Mouse (Mus musculus): Measurements from ENCODE around the gene Dennd1a.

Dennd1a gene

DNA sequence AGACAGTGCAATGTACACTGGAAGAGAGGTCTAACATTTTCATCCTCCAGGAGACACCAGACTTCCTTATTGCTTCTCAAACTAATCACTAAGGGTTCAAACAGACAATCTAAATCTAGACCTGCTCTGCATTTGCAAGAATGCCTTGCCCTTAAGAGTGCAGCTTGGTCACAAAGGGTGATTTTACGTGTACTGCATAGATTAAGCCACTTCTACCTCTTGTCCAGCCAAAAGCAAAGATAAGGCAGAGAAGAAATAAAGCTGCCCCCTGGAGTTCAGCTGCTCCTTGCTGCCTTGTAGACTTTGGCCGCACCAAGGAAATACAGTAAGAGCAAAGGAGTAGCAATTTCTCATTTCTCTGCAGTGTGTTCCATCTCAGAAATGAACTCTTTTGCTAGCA, 172.2 kb downstream of the Dennd1a start:
- DNase-seq (ENCODE audit: low read depth, low spot score) = no peak

DNA sequence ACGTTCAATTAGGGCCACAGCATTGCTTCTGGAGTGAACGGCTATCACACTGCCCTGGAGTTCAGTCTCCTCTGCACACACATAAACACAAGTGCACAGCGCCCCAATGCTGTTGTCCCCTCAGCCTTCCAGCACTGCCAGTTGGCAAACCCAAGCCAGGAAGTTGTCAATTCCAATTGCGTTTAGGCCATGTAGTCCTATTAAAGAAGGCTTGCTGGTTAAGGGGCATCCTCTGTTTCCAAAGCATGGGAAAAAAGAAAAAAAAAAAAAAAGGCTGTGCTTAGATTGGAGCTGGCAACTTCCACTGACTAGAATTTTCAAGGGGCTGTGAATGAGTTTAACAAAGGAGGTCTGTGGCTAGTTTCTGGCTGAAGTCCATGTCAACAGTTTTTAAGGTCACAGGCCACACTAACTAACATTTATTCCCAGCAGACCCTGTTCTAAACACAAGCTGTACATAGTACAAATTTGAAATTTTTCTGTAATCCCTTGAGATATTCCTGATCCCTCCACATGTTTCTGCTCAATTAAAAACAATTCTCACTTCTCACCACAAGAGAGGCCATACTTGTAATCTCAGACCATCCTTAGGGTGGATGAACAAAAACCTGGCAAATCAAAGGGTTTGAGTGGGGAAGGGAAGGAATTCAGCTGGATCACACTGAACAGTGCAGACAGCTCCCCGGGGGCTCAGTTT, 175.4 kb downstream of the Dennd1a start:
- DNase-seq (ENCODE audit: low read depth, low spot score) = no peak

DNA sequence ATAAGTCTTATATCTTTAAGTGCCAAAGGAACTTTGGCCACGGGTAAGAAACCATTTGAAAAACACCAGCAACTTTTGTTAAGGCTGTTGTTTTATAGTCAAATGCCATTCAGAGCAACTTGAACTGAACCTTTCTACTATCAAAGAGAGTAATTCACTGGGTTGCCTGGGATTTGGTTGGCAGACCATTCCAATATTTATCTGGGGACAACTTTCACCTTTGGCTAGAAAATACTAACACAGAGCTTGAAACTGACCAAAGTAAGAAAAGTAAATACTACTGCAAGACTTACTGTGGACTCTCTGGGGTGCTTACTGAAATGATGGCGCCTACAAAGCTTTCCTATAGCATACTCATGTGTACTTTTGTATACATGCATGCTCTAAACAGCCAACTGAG, 178.6 kb downstream of the Dennd1a start:
- DNase-seq (ENCODE audit: low read depth, low spot score) = no peak

DNA sequence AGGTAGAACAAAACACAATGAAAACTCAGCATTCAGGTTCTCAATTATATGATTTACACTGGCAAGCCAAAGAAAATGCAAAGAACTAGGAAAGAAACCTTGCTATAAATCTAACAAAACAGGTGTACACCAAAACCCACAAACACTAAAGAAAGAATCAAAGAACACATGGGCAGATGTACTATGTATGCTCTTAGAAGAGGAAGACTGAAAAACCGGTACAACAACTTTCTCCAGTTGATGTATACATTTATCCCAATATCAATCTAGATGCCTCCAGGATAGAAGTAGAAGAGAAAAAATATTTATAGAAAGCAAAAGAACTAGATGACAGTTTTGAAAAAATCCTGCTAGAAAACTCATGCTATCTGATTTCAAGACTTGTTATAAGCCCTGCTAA, 184.5 kb downstream of the Dennd1a start:
- no peak for DNase-seq (ENCODE audit: low read depth, low spot score)

DNA sequence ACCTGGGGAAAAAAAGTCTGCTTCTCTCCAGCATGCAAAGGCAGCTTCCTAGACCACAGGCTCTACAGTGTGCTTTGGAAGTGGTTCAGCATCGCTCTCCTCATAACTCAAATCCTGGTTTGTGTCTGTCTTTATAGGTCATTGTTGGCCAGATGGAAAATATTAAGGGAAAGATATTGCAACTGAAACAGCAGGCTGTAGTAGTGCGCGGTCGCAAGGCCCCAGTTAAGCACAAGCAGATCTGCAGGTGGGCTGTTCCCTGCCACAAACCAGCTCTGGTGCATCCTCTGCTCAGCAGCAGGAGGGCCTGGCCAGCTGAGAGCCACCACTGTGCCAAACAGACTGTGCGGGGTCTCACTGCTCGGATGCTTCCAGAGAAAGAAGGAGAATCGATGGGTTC, 186.9 kb downstream of the Dennd1a start:
- no peak for DNase-seq (ENCODE audit: low read depth, low spot score)

DNA sequence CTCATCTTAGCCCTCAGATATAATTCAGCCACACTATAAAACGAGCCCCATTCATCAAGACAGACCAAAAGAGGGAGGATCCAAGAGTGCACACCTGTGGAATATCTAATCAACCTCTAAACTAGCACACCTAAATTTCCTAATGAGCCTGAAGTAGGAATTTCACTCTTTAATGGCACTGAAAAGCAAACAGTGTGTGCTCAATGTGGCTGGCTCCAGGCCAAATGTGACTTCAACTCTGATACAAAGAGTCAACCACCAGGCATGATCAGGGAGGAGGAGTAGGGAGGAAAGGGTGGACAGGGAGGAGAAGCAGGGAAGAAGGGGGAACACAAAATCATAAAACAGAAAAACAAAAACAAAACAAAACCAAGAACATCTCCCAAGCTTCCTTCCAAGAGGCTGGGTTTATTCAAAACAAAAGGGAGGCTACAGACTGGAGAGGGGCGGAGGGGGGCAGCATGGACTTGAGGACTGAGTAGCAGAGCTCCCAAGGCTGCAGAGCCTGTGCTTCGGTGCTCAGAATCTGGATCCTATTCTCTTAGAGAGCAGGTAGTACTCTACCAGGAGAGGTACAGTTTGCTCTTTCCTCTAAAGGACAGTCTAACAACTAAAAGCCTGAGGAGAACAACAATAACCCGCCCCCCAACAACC, 187.9 kb downstream of the Dennd1a start:
- no peak for DNase-seq (ENCODE audit: low read depth, low spot score)

DNA sequence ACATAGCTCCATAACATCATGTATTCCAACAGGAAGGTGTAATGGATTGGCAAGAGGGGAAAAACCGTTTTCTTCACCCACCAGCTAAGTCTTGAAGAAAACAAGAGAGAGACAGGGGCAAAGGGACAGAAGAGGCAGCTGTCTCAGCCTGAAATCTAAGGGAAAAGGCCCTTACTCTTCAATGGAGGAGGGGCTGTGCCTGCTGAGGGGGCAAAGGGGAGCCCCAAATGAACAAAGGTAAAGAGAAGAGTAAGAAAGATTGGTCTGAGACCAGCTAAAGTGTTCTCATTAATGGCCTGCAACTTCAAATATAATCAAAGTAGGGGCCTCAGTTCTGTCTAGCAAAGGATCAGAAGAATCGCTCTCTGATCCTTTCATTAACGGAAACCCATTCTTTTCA, 189.7 kb downstream of the Dennd1a start:
- no peak for DNase-seq (ENCODE audit: low read depth, low spot score)

DNA sequence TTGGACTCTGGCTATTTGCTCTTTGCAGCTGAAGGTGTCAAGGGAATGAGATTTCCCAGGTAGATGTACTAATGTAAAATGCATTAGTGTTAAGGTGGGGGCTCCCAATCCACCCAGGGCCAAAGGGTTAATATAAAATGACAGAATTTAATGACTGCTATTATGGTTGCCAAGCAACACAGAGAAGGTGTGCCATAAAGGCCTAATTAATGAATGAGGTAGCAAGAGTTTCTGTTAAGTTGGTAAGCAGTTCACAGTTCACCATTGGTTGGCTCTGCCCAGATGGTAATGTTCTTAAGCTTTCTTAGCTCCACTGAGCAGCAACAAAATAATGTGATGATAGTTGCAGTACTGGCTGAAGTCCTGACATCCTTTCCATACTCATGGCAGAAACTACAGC, 190.9 kb downstream of the Dennd1a start:
- DNase-seq (ENCODE audit: low read depth, low spot score) = no peak

DNA sequence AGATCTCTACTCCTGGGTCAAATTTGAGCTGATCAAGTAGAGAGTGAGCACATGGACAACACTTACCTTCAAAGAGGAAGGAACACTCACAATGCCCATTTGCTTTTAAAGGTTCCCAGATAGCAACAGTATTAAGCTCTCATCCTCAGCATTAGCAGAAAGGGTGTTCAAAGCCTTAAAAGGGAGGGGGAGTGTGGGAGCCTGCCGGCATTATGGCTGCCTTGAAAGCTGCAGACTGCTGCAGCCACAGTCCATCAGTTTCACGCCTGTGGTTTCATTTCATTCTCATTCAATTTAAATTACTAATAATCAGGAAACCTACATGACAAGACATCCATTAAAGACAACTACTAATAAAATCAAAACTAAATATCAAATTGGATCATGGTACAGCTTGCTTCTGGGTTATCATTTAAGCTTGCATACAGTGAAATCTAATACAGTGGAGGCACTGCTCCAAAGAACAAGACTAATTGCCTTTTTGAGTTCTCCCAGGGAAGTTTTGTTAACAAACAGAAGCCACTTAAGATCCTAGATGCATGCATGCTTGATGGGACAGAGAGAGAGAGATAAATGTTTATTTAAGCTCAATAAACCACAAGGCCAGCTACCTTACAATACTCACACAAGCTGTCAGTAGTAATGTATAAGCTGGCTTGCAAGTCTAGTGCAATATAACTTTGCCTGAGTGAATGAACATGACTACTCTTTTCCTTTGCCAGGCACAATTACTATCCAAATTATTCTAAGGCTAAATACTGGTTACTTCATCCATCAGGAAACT, 192.6 kb downstream of the Dennd1a start:
- no peak for DNase-seq (ENCODE audit: low read depth, low spot score)

DNA sequence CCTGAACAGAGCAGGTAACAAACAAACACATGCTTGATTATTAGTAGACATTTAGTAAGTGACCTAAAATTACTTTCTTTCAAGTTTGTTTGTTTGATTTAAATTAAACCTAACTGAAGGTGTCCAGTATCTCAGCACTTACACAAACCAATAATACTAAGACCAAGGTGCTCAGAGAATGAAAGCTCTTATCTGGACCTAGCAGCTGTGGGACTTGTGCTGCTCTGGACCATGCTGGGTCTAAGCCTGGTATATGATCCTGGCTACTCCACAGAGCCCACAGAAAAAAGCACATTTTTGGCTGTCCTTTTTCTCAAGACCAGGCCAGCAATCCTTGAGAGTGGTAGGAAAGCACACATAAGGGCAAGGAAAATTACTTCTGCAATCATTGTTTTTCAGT, 193.2 kb downstream of the Dennd1a start:
- DNase-seq (ENCODE audit: low read depth, low spot score) = no peak

DNA sequence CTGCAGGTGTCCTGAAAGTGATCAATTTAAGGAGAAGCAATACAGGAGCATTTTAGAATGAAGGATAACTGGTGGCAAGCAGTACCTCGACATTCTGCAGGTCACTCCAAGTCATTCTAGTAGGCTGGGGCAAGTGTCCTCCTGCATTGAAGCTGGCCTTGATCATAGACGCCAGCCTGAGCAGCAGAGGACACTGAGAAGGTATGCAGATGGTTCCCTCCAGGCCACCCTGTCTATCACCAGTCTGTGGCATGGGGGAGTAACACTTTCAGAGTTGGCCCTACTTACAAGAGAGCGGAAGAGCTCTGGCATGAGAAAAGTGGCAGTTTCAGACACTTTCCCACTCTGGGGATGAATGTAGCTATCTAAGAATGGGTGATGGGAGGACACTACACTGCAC, 193.9 kb downstream of the Dennd1a start:
- DNase-seq (ENCODE audit: low read depth, low spot score) = no peak

DNA sequence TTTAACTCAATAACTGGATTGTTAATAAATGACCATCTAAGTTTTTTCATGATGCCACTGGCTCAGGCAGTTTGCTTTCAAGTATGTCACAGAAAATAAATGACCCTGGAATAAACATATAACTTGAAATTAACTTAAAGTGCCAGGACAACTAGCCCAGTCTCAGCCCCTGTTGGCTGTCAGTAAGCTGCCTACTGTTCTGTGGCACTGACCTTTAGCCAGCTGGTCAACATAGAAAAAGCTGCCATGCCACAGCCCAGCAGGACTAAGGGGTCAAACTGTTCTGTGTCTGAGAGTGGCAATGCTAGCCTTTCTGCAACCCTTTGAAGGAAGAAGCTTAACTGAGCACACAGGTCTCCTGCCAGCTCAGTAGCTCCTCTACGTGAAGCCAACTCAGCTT, 198.8 kb downstream of the Dennd1a start:
- no peak for DNase-seq (ENCODE audit: low read depth, low spot score)

DNA sequence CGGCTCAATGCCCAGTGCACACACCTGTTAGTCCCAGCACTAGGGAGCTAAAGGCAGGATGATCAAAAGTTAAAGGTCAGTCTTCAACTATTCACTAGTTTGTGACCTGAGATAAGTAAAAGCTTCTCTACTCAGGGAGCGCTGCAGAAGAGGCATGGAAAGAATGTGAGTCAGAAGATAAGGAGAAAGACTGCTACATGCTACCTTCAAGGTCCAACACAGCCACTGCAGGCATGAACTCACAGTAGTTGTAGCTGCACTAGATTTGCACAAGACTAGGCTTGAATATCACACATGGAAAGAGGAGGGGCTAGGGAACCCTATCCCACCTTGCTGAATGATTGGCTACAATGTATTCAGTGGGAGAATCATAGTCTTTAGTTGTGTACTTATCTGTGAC, 202.1 kb downstream of the Dennd1a start:
- no peak for DNase-seq (ENCODE audit: low read depth, low spot score)

DNA sequence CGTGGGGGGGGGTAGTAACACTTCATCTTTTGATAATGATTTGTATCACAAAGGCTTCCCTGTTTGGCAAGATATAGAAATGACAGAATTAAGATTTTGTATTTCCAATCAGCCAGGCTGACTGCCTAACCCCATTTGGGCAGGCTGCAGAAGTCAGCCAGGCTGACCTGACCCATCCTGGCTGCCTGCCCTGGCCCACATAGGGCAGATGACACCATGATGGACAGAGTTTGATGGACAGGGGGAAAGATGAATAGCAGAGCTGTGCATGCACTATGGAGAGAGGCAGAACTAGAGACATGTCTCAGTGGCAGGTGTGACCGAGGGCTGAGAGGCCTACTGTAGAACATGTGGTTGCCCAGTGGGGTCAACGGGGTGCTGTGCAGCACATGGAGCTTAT, 203.9 kb downstream of the Dennd1a start:
- no peak for DNase-seq (ENCODE audit: low read depth, low spot score)

DNA sequence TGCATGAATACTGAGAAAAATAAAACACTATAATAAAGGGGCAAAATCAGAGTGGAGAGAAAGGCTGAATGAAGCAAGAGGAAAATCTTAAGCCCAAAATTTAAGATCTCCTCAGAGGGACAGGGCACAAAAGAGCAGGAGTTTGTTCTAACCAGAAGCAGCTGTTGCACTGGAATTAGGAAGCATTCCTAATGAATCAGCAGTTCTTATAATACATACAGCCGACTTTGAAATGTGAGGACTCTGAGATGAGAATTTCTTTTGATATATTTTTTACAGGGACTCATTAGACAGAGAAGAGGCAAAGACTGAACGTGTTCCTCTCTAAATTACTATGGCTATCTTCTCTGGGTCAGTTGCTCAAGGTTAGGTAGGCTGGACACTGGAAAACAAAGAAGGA, 212.7 kb downstream of the Dennd1a start:
- DNase-seq (ENCODE audit: low read depth, low spot score) = peak; percentile 34

DNA sequence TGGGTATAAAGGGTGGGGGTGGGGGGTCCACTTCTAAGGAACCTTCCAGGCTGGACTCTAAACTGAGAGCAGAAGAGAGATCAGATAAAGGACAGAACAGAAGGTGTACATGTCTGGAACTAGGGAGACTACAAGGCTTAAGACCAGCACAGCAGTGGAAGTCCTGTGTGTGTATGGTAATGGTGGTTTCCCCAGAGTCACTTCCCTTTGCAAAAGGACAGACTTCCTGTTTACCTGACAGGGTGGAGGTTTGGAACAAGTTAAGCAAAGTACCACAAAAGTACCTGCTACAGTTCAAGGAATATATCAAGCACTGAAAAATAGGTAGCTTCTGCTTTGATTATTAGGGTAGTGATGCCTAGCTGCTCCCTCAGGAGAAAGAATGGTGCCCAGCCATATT, 215.1 kb downstream of the Dennd1a start:
- DNase-seq (ENCODE audit: low read depth, low spot score) = no peak

DNA sequence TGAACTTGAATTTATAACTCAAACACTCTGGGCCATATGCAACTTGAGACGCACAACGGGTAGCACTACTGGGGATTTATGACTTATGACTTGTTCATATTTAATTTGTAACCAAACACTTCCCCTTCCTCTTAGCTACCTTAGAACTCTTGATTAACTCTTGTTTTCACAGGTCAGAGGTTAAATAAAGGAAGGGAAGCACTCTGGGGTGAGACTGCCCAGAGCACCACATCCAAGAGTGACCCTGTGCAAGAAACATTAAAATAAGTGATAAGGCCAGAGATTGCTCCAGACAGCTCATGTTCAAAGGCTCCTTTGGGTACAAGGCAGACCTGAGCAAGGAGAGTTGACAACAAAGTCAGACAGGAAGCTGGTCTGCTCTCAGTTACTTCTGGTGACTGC, 219.0 kb downstream of the Dennd1a start:
- no peak for DNase-seq (ENCODE audit: low read depth, low spot score)

DNA sequence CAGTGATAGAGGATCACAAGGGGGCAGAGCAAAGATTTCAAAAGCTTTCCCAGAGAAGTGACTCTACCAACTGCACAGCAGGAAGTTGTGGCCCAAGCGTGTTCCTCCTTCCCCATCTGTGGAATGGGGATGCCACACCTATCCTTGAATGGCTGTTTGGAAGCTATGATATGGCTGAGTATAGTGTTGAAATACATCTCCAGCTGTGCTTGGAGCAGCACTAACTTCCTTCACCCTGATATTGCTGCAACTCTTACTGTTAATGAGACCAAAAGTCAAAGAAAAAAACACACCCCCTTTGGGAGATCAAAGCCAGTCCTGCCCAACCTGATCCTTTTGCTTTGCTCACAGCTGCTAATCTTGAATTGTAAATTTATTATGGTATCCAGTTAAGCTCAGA, 221.3 kb downstream of the Dennd1a start:
- DNase-seq (ENCODE audit: low read depth, low spot score) = no peak

DNA sequence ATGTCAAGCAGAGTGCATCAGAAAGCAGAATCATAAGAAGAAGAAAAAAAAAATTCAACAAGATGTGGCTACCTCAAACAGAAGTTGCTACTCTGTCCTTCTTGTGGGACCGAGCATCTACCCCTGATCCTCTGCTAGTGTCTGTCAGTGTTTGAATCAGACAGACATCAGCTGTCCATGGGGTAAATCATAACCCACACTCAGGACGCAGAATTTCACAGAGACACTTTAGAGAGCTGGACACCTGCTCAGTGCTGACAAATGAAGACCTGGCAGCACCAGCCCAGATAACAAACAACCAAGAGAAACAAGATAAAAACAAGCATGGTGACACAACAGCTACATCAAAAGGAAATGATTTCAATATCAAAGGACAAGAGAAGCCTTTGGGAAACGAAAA, 222.9 kb downstream of the Dennd1a start:
- DNase-seq (ENCODE audit: low read depth, low spot score) = no peak

DNA sequence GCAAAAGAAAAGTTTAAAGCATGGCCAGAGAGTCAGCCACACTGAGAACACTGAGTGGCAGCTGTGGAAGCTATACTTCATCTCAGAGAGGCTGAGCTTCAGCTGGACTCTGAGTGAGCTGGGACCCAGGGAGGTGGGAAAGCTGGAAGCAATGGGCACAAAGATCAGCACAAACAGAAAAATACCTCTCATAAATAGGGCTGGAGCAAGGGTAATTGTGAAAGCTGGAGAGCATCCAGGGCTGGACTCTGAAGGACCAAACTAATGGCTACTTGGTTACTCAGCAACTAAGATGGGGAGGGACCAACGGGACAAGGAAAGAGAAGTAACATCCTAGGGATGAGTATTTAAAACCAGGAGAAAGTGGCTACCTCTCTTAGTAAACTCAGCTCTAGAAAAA, 225.0 kb downstream of the Dennd1a start:
- no peak for DNase-seq (ENCODE audit: low read depth, low spot score)

DNA sequence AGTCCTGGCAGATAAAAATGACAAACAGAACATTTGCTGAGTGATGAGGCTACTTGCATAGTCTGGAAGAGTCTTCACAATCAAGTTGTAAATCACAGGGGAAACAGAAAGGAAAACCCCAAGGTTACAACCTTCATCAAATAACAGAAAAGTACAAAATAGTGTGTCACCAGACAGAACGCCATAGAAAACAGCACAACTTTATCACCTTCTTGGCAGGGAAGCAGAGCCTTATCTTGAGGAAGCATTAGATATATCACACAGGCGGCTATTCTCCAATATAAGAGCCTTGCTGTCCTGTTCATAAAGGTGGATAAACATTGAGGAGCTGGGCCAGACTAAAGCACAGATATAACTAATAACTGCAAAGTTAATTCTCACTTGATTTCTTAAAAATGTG, 225.7 kb downstream of the Dennd1a start:
- DNase-seq (ENCODE audit: low read depth, low spot score) = no peak

DNA sequence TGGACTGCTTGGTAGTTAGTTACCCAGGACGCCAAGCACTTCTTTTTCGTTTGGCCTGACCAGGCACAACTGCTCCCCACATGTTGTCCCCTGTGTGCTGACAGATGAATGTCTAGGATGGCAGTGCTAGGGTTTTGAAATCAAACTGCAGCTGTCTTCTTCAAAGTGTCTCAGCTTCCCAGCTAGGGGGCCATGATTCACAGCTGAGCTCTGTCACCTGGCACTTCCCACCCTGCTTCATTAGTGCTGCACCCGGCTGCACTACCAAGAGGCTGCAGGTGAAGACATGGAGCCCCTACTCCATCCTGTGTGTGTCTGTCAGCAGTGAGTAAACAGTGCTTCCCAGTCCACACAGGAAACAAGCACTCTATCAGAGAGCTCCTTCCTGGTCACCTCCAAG, 234.8 kb downstream of the Dennd1a start:
- no peak for DNase-seq (ENCODE audit: low read depth, low spot score)

DNA sequence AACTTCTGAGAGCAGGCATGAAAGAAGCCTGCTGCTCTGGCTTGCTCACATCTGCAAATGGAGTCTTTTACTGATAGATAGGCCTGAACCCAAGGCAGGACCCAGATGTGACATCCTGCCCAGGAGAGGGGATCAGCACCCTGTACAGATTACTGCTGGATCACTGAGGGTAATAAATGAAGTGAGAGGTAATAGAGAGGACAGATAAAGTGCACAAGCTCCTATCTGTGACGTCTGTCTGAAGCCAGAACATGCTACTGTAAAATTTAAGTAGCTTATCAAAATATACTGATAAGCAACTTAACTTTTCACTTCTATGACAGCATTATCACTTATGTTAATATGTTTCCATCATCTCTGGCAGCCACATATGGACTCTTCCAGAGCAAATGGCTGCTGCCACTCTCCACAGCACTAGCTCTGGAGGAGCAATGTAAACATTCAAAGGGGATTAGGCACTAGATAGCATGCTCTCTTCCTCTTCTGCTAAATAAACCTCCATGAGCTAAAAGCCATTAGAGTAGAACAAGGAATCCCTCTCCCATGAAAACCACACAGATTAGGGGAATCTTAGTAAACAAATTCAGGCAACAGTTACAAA, 235.6 kb downstream of the Dennd1a start:
- no peak for DNase-seq (ENCODE audit: low read depth, low spot score)
